Mouse (Mus musculus): Measurements from ENCODE around the gene Slc39a9. TPM values are rescaled to one million over a fixed set of nuclear protein-coding genes. Genes with fewer than 3 reads are reported as not detected.

Slc39a9 gene
- polyA plus RNA-seq, 1 experiment from 2014 or later = 31.1 TPM

- no peak for ATAC-seq (ENCODE audit: low FRiP score, low TSS enrichment)
- Histone ChIP-seq H3K4me2 (replicated peaks; ENCODE audit: low read depth, low read length) (no peak overlapping the region), H3K4me3 (ENCODE audit: low read length) (no peak overlapping the region), H3K9me3 (ENCODE audit: control insufficient read depth, low read length) (no peaks in the 10 kb centered on the region), H3K9ac (ENCODE audit: low read depth, low read length) (no peak overlapping the region), H3K27me3 (ENCODE audit: control insufficient read depth, insufficient read depth, low read length) (no peaks in the 10 kb centered on the region), H3K27ac (ENCODE audit: low read depth, low read length) (no peak overlapping the region), H3K4me1 (ENCODE audit: control insufficient read depth, insufficient read depth, low read length) (0 out of 2 replicates have a peak, but pooled peaks cover 3% of the 10 kb centered on the region), H3K36me3 (ENCODE audit: control insufficient read depth, insufficient read depth, low read length) (no peaks in the 10 kb centered on the region)
- 88% methylated on average over 15 of the region's 15 CpGs for WGBS
Measured at GRCm38 (mm10) chr12:80721458-80721857, 77.8 kb downstream of the Slc39a9 start.

GRCm38 (mm10) chr12:80724853-80725559, 81.3 kb downstream of the Slc39a9 start:
- Histone ChIP-seq H3K27me3 (ENCODE audit: control insufficient read depth, insufficient read depth, low read length) (no peaks in the 10 kb centered on the region), H3K36me3 (ENCODE audit: control insufficient read depth, insufficient read depth, low read length) (no peaks in the 10 kb centered on the region), H3K27ac (ENCODE audit: low read depth, low read length) (no peak overlapping the region), H3K4me3 (ENCODE audit: low read length) (no peak overlapping the region), H3K4me2 (replicated peaks; ENCODE audit: low read depth, low read length) (no peak overlapping the region; the same call in 1 of the 2 replicates), H3K4me1 (ENCODE audit: control insufficient read depth, insufficient read depth, low read length) (no peaks in the 10 kb centered on the region), H3K9ac (ENCODE audit: low read depth, low read length) (no peak overlapping the region), H3K9me3 (ENCODE audit: control insufficient read depth, low read length) (no peaks in the 10 kb centered on the region)
- 34% methylated on average over 10 of the region's 10 CpGs for WGBS
- ATAC-seq (ENCODE audit: low FRiP score, low TSS enrichment) = peak; percentile 38; the same call in 1 of the 2 replicates

- Histone ChIP-seq H3K4me2 (replicated peaks; ENCODE audit: low read depth, low read length) (no peak overlapping the region), H3K9me3 (ENCODE audit: control insufficient read depth, low read length) (no peaks in the 10 kb centered on the region), H3K4me3 (ENCODE audit: low read length) (no peak overlapping the region), H3K4me1 (ENCODE audit: control insufficient read depth, insufficient read depth, low read length) (no peaks in the 10 kb centered on the region), H3K9ac (ENCODE audit: low read depth, low read length) (no peak overlapping the region), H3K27me3 (ENCODE audit: control insufficient read depth, insufficient read depth, low read length) (no peaks in the 10 kb centered on the region), H3K27ac (ENCODE audit: low read depth, low read length) (no peak overlapping the region), H3K36me3 (ENCODE audit: control insufficient read depth, insufficient read depth, low read length) (no peaks in the 10 kb centered on the region)
- WGBS = 39% methylated on average over 1 of the region's 1 CpGs
- no peak for ATAC-seq (ENCODE audit: low FRiP score, low TSS enrichment)
Measured at GRCm38 (mm10) chr12:80728207-80728606, 84.5 kb downstream of the Slc39a9 start.

- H3K9ac ChIP-seq (ENCODE audit: low read depth, low read length) = no peak overlapping the region
- no peaks in the 10 kb centered on the region for H3K27me3 ChIP-seq (ENCODE audit: control insufficient read depth, insufficient read depth, low read length)
- H3K4me1 ChIP-seq (ENCODE audit: control insufficient read depth, insufficient read depth, low read length) = no peaks in the 10 kb centered on the region
- H3K27ac ChIP-seq (ENCODE audit: low read depth, low read length) = no peak overlapping the region
- ATAC-seq (ENCODE audit: low FRiP score, low TSS enrichment) = 0 out of 2 replicates have a peak, but pooled peaks have one; percentile 23
- H3K4me2 ChIP-seq (replicated peaks; ENCODE audit: low read depth, low read length) = no peak overlapping the region
- no peaks in the 10 kb centered on the region for H3K9me3 ChIP-seq (ENCODE audit: control insufficient read depth, low read length)
- H3K36me3 ChIP-seq (ENCODE audit: control insufficient read depth, insufficient read depth, low read length) = no peaks in the 10 kb centered on the region
- H3K4me3 ChIP-seq (ENCODE audit: low read length) = no peak overlapping the region
- WGBS = 59% methylated on average over 2 of the region's 2 CpGs
Measured at GRCm38 (mm10) chr12:80728814-80729213, 85.1 kb downstream of the Slc39a9 start.

GRCm38 (mm10) chr12:80729758-80730530, 86.3 kb downstream of the Slc39a9 start:
- H3K27ac ChIP-seq (ENCODE audit: low read depth, low read length) = no peak overlapping the region
- 84% methylated on average over 12 of the region's 12 CpGs for WGBS
- no peaks in the 10 kb centered on the region for H3K36me3 ChIP-seq (ENCODE audit: control insufficient read depth, insufficient read depth, low read length)
- H3K4me3 ChIP-seq (ENCODE audit: low read length) = no peak overlapping the region
- no peak overlapping the region for H3K4me2 ChIP-seq (replicated peaks; ENCODE audit: low read depth, low read length)
- no peaks in the 10 kb centered on the region for H3K4me1 ChIP-seq (ENCODE audit: control insufficient read depth, insufficient read depth, low read length)
- no peak overlapping the region for H3K9ac ChIP-seq (ENCODE audit: low read depth, low read length)
- ATAC-seq (ENCODE audit: low FRiP score, low TSS enrichment) = no peak
- no peaks in the 10 kb centered on the region for H3K9me3 ChIP-seq (ENCODE audit: control insufficient read depth, low read length)
- H3K27me3 ChIP-seq (ENCODE audit: control insufficient read depth, insufficient read depth, low read length) = no peaks in the 10 kb centered on the region

- Histone ChIP-seq H3K9ac (ENCODE audit: low read depth, low read length) (no peak overlapping the region), H3K4me3 (ENCODE audit: low read length) (no peak overlapping the region), H3K4me1 (ENCODE audit: control insufficient read depth, insufficient read depth, low read length) (no peaks in the 10 kb centered on the region), H3K27ac (ENCODE audit: low read depth, low read length) (no peak overlapping the region), H3K9me3 (ENCODE audit: control insufficient read depth, low read length) (no peaks in the 10 kb centered on the region), H3K36me3 (ENCODE audit: control insufficient read depth, insufficient read depth, low read length) (no peaks in the 10 kb centered on the region), H3K4me2 (replicated peaks; ENCODE audit: low read depth, low read length) (no peak overlapping the region), H3K27me3 (ENCODE audit: control insufficient read depth, insufficient read depth, low read length) (no peaks in the 10 kb centered on the region)
- WGBS = 7% methylated on average over 9 of the region's 9 CpGs
- ATAC-seq (ENCODE audit: low FRiP score, low TSS enrichment) = peak; percentile 82
Measured at GRCm38 (mm10) chr12:80730567-80730966, 86.9 kb downstream of the Slc39a9 start.

Other genes with a start within 250 kb of the Slc39a9 start
- gene Dcaf5, start 207.3 kb upstream of the Slc39a9 start, polyA plus RNA-seq (2014; fragmentation: Nextera tagmentation; extraction: Ambion mirVana) = 8.6 and 11.2 TPM in 2 replicates
- gene Exd2, start 180.8 kb upstream of the Slc39a9 start, polyA plus RNA-seq (2014; fragmentation: Nextera tagmentation; extraction: Ambion mirVana) = 21.6 and 28.8 TPM in 2 replicates
- gene Galnt16, start 125.6 kb upstream of the Slc39a9 start, polyA plus RNA-seq (2014; fragmentation: Nextera tagmentation; extraction: Ambion mirVana) = 3.1 TPM in 2 replicates
- gene Erh, start 458 bp downstream of the Slc39a9 start, polyA plus RNA-seq (2014; fragmentation: Nextera tagmentation; extraction: Ambion mirVana) = 265 and 337 TPM in 2 replicates
- 0.84 and 0.94 TPM in 2 replicates for gene Plekhd1, start 48.7 kb downstream of the Slc39a9 start, polyA plus RNA-seq (2014; fragmentation: Nextera tagmentation; extraction: Ambion mirVana)
- 0.19 and 0.24 TPM in 2 replicates for gene Ccdc177, start 116.8 kb downstream of the Slc39a9 start, polyA plus RNA-seq (2014; fragmentation: Nextera tagmentation; extraction: Ambion mirVana)
- gene Susd6, start 146.6 kb downstream of the Slc39a9 start, polyA plus RNA-seq (2014; fragmentation: Nextera tagmentation; extraction: Ambion mirVana) = 7.5 and 15.6 TPM in 2 replicates